Mouse (Mus musculus) C2C12 (cell line): ENCODE data around the gene Col18a1. TPM values are rescaled to one million over a fixed set of nuclear protein-coding genes. Genes with fewer than 3 reads are reported as not detected.
A peak's percentile ranks its signal among the peaks of the same experiment; 100 is the strongest.

Experiments
- H3K27me3 ChIP-seq: one replicate; pipeline ENCODE4 v1.6.1; 2011; ENCODE audit not compliant: control insufficient read depth, insufficient read depth, insufficient read length
- H3K36me3 ChIP-seq: one replicate; pipeline ENCODE4 v1.6.1; 2011; ENCODE audit not compliant: control insufficient read depth, insufficient read depth
- H3K4me3 ChIP-seq: one replicate; pipeline ENCODE4 v1.5.1; 2011; ENCODE audit warnings: mild to moderate bottlenecking, control low read depth; ENCODE audit not compliant: poor library complexity, insufficient read depth, severe bottlenecking
- H3K79me2 ChIP-seq: one replicate; pipeline ENCODE4 v1.6.1; 2011; ENCODE audit not compliant: control insufficient read depth, insufficient read depth
- H3K79me3 ChIP-seq: one replicate; pipeline ENCODE4 v1.6.1; 2011; ENCODE audit warnings: low read depth, control low read depth
- H3ac ChIP-seq: one replicate; pipeline ENCODE3; 2011; ENCODE audit warnings: low read depth; ENCODE audit not compliant: control insufficient read depth, insufficient read length
- CEBPB ChIP-seq: IDR thresholded peaks from one replicate; pipeline ENCODE4 v1.6.1; 2011; ENCODE audit warnings: low read depth, mild to moderate bottlenecking, control low read depth, moderate library complexity
- CTCF ChIP-seq: IDR thresholded peaks from one replicate; pipeline ENCODE4 v1.5.1; 2011; ENCODE audit not compliant: control insufficient read depth, insufficient read depth, insufficient read length
- FOSL1 ChIP-seq: IDR thresholded peaks from one replicate; pipeline ENCODE4 v1.8.0; 2011; ENCODE audit warnings: mild to moderate bottlenecking, low read length; ENCODE audit not compliant: poor library complexity, insufficient read depth, severe bottlenecking
- MAX ChIP-seq: IDR thresholded peaks from one replicate; pipeline ENCODE4 v1.6.1; 2011; ENCODE audit warnings: mild to moderate bottlenecking, control low read depth
- MYOD1 ChIP-seq: IDR thresholded peaks from one replicate; pipeline ENCODE4 v1.6.1; 2011; ENCODE audit warnings: low read depth; ENCODE audit not compliant: control insufficient read depth, insufficient read length
- MYOG ChIP-seq: IDR thresholded peaks from one replicate; pipeline ENCODE4 v1.6.1; 2011; ENCODE audit not compliant: control insufficient read depth, insufficient read length; ENCODE audit errors: extremely low read depth
- USF1 ChIP-seq: IDR thresholded peaks from one replicate; pipeline ENCODE4 v1.6.1; 2011; ENCODE audit warnings: low read depth, mild to moderate bottlenecking, control low read depth, moderate library complexity
- polyA plus RNA-seq: library from polyadenylated mRNA; unstranded; fragments of >200 nt; fragmentation: generic; extraction: Trizol; gene quantifications from one replicate; pipeline ENCODE4 v1.2.1, GENCODE M21; 2012; ENCODE audit warnings: missing spikeins

Col18a1 gene
- polyA plus RNA-seq, 1 experiment, result 177 TPM

DNA sequence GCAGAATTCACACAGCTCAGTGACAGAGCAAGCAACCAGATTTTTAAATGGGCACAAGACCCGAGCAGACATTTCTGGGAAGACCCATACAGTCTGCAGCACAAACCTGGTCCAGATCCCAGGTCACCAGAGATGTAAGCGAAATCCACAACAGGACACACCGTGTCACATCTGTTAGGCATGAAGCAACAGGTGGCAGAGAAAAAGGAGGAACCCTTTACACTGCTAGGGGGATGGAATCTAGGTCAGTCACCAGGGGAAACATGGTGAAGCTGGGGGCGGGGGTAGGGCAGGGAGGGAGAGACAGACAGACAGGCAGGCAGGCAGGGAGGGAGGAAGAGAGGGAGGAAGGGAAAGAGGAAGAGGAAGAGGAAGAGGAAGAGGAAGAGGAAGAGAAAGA, 58.2 kb downstream of the Col18a1 start:
- H3K27me3 ChIP-seq, result no peaks in the 10 kb centered on the region
- H3K4me3 ChIP-seq, result no peak overlapping the region
- peaks cover 35% of the 10 kb centered on the region for H3K36me3 ChIP-seq
- H3K79me2 ChIP-seq, result peaks cover 100% of the 10 kb centered on the region
- H3K79me3 ChIP-seq, result peaks cover 88% of the 10 kb centered on the region
- no peak overlapping the region for H3ac ChIP-seq
- TF ChIP-seq MYOD1, result peak; percentile 30
- TF ChIP-seq CEBPB, result no peak

DNA sequence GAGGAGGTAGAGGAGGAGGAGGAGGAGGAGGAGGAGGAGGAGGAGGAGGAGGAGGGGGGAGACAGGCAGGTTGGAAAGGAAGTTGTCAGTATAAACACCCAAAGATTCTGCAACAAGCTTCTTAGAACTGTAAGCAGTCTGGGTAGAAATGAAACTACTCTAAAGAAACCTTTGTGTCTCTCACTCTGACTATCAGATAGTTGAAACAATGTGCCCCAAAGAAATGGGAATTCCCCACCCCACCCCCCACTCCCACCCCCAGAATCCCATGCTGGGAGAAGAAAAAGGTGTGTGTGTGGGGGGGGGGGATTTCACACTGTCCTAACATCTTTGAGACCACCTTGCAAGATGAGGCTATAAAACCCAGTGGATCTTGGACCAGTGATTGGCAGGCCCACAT, 62.0 kb downstream of the Col18a1 start:
- Histone ChIP-seq H3K27me3 (no peaks in the 10 kb centered on the region), H3K79me2 (peaks cover 100% of the 10 kb centered on the region), H3K36me3 (peaks cover 12% of the 10 kb centered on the region), H3K79me3 (peaks cover 90% of the 10 kb centered on the region), H3ac (no peak overlapping the region), H3K4me3 (no peak overlapping the region)
- no peak for TF ChIP-seq CTCF
- no peak for TF ChIP-seq CEBPB
- no peak for TF ChIP-seq USF1
- TF ChIP-seq MYOG, result no peak
- TF ChIP-seq FOSL1, result no peak
- TF ChIP-seq MAX, result no peak

DNA sequence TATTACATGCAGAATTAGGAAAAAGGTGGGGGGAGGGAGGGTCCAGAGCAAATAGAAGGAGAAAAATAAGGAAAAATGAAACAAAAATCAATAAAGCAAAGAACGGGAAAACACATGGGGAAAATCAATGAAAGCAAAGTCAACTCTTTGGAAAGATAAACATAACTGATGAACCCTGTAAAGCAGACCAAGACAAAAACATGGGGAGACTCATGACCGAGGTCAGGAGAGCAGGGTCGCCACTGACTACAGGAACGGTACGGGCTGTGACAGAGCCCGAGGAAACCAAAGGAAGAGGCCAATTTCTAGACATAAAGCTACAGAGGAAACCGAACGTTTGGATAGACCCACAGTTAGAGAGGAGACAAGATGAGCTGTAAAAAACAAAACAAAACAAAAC, 62.7 kb downstream of the Col18a1 start:
- no peaks in the 10 kb centered on the region for H3K27me3 ChIP-seq
- H3K79me3 ChIP-seq, result peaks cover 92% of the 10 kb centered on the region
- no peak overlapping the region for H3ac ChIP-seq
- no peak for TF ChIP-seq FOSL1
- TF ChIP-seq MAX, result no peak
- TF ChIP-seq CTCF, result no peak
- TF ChIP-seq MYOD1, result no peak
- no peak for TF ChIP-seq USF1
- no peak for TF ChIP-seq MYOG
- no peak for TF ChIP-seq CEBPB
- no peak overlapping the region for H3K4me3 ChIP-seq
- H3K36me3 ChIP-seq, result peaks cover 12% of the 10 kb centered on the region
- peaks cover 100% of the 10 kb centered on the region for H3K79me2 ChIP-seq

- peaks cover 24% of the 10 kb centered on the region for H3K36me3 ChIP-seq
- peaks cover 100% of the 10 kb centered on the region for H3K79me2 ChIP-seq
- H3K27me3 ChIP-seq, result no peaks in the 10 kb centered on the region
- TF ChIP-seq MYOG (no peak), MAX (no peak), MYOD1 (no peak), FOSL1 (no peak), CTCF (no peak), CEBPB (no peak), USF1 (no peak)
- H3ac ChIP-seq, result no peak overlapping the region
- H3K79me3 ChIP-seq, result peaks cover 93% of the 10 kb centered on the region
- H3K4me3 ChIP-seq, result no peak overlapping the region
These were observed 66.6 kb downstream of the Col18a1 start for GRCm38 (mm10) chr10:77099777-77100176.

DNA sequence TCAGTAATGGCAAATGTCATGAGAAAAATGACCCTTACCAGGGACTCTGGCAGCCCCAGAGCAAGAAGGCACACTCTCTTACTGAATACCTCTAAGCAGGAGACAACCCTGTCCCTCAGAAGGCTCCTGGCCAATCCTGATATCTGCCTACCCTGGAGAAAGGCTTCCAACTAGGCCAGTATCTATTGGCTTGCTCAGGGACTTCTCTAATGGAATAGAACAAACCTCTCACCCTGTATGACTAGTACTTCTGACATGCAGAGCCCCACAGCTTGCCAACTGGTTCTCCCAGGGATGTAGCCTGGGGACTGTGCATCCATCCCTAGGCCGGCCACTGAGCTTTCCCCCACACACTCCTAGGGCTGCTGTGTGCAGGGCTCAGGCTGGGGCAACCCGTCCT, 67.7 kb downstream of the Col18a1 start:
- Histone ChIP-seq H3K79me2 (peaks cover 100% of the 10 kb centered on the region), H3K79me3 (peaks cover 91% of the 10 kb centered on the region), H3ac (no peak overlapping the region), H3K4me3 (no peak overlapping the region), H3K27me3 (no peaks in the 10 kb centered on the region), H3K36me3 (peaks cover 36% of the 10 kb centered on the region)
- no peak for TF ChIP-seq CTCF
- TF ChIP-seq MYOG, result no peak
- TF ChIP-seq USF1, result no peak
- TF ChIP-seq MYOD1, result no peak
- TF ChIP-seq MAX, result no peak
- TF ChIP-seq FOSL1, result no peak
- TF ChIP-seq CEBPB, result no peak

DNA sequence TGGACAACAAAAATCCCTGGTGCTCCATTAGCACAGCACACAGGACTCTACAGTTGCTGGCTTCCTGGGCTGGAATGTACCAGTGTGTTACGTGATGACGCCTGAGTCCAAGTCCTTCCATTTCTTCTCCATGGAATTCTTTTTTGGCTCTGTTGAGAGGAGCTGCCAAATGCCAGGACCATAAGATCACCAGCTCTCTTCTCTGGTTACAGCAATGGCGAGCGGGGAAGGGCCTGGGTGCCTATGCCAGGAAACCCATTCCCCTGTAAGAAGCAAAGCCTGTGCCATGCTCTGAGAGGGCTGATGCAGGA, 68.5 kb downstream of the Col18a1 start:
- peaks cover 43% of the 10 kb centered on the region for H3K36me3 ChIP-seq
- H3ac ChIP-seq, result peak overlapping the region; percentile 42
- no peaks in the 10 kb centered on the region for H3K27me3 ChIP-seq
- no peak for TF ChIP-seq MAX
- TF ChIP-seq MYOD1, result no peak
- no peak for TF ChIP-seq CTCF
- TF ChIP-seq FOSL1, result no peak
- H3K79me3 ChIP-seq, result peaks cover 89% of the 10 kb centered on the region
- H3K79me2 ChIP-seq, result peaks cover 100% of the 10 kb centered on the region
- no peak overlapping the region for H3K4me3 ChIP-seq
